Mouse (Mus musculus) layer of hippocampus, adult 9-11 months (tissue): ENCODE measurements around the gene Ybx2.

Experiments used
- DNase-seq: peaks from one replicate; pipeline ENCODE4 v3.0.0; 2022

Gene Ybx2

GRCm38 (mm10) chr11:69965271-69966005, 29.8 kb downstream of the Ybx2 start:
- DNase-seq = no peak

DNA sequence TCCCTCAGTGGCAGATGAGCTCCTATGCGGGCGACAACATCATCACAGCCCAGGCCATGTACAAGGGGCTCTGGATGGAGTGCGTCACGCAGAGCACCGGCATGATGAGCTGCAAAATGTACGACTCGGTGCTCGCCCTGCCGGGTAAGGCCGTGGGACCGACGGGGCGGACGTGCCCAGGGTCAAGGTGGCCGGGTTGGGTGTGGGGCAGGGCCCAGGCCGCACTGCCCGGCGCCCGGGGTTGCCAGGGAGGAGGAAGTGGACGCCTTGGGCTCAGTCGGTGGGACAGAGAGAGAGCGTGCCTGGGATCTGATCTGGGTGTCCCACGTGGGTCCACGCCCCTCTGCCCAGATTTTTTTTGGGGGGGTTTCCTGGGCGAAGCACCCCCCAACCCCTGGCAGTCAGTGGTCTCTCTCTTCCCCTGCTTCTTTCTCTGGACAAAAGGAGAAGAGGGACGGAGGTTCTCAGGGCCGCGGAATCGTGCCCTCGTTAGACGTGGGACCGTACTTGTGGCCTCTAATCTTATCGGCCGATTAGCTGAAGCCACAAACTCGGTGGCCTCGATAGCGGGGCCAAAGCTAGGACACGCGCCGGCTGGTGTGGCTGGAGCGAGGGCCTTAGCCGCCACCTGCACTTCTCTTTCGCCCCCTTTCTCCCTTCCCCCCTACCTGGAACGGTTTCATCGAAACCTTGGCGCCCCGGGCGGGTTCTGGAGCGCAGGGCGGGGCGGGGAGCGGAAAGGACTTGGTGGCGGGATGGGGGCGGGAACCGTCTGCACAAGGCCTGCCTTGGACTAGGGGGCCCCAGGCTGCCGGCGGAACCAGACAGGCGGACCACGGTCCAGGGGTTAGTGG, 30.6 kb downstream of the Ybx2 start:
- DNase-seq = no peak

DNA sequence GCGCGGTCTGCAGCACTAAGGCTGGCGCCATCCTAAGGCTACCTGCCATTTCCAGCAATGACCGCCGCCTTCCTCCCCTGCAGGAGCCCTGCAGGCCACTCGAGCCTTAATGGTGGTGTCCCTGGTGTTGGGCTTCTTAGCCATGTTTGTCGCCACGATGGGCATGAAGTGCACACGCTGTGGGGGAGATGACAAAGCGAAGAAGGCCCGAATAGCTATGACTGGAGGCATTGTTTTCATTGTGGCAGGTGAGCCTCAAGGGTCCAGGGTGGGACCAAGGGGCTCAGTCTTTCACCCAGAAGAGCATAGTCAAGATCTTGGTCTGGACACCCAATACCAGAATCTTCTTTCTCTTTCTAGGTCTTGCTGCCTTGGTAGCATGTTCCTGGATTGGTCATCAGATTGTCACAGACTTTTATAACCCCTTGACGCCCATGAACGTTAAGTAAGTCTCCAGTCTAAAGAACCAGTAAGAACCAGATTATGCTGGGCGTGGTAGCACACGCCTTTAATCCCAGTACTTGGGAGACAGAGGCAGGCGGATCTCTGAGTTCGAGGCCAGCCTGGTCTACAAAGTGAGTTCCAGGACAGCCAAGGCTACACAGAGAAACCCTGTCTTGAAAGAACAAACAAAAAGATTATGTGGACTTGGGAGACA, 31.4 kb downstream of the Ybx2 start:
- no peak for DNase-seq

DNA sequence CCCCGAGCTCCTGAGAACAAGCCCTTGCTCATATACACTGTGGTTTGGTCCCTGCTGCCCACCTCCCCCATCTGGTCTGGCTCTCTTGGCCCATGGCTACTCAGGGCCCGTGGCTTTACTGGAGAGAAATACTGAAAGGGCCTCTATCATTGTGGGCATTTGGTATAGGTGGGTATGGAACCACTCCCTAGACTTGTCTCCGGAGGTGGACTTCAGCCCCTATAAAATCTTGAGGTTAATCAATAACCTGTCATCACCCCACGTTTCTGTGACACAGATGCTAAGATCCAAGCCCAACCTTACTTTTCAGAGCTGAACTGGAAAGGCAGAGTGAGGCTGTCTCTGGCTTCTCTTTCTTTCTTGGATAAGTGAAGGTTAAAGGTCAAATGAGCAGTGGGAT, 33.2 kb downstream of the Ybx2 start:
- DNase-seq = no peak

- DNase-seq = no peak
Measured at GRCm38 (mm10) chr11:69970222-69970621, 34.6 kb downstream of the Ybx2 start.

DNA sequence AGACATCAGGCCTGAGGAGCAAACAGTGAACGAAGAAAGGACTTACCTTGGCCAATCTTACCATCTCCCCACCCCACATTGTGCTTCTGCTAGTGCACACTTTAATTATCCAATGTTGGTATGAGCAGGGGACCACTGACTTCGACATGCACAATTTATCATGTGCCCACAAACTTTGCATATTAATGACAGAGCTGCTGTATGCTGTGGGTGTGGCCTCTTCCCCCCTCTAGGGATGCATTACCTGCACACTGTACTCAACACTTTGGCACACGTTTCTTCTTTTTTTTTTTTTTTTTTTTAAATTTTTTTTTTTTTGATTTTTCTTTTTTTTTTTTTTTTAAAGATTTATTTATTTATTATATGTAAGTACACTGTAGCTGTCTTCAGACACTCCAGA, 35.2 kb downstream of the Ybx2 start:
- no peak for DNase-seq

DNA sequence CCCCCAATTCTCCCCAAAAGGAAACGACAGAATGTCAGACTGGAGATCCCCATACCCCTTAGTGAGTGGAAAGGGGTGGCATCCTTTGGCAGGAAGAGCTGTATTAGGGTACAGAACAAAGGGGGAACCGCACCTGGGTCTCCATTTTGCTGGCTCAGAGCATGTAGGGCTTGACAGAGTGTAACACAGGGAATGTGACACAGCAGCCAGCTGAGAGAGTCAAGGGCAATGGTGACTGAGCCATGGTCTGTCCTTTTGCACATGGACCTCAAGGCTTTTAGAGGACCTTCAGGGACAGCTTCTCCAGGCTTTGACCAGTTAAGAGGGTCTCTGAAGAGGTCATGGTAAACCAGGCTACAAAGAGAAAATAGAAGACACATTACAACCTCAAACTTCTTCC, 39.3 kb downstream of the Ybx2 start:
- no peak for DNase-seq

DNA sequence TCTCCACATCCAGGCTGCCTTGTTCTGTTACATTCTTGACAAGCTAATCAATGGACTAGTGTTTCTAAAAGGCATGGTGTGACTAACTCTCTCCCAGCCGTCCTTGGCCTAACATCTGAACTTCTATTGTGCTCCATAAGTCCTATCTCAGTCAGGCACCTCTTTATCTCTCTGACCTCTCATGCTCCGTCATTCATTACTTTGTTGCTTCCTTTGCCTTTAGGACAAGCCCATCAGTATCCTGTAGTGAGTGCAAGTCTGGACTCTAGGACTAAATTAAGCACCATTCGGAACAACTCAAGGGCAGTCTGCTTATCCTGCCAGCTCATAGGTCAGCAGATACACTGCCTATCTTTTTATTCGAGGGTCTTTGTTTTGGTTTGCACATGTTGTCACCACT, 40.7 kb downstream of the Ybx2 start:
- DNase-seq = no peak

- no peak for DNase-seq
Measured at GRCm38 (mm10) chr11:69979827-69980195, 44.2 kb downstream of the Ybx2 start.

GRCm38 (mm10) chr11:69980196-69981140, 44.9 kb downstream of the Ybx2 start:
- DNase-seq = peak; percentile 98

GRCm38 (mm10) chr11:69981141-69981762, 45.7 kb downstream of the Ybx2 start, which contains the start of gene Ctdnep1:
Gene Ctdnep1, plus strand, starts transcription at chr11:69981156.
- DNase-seq = no peak

- DNase-seq = no peak
Measured at GRCm38 (mm10) chr11:69982225-69982624, 46.6 kb downstream of the Ybx2 start, which contains the start of gene Elp5. Gene Elp5, minus strand, starts transcription at chr11:69982517.

DNA sequence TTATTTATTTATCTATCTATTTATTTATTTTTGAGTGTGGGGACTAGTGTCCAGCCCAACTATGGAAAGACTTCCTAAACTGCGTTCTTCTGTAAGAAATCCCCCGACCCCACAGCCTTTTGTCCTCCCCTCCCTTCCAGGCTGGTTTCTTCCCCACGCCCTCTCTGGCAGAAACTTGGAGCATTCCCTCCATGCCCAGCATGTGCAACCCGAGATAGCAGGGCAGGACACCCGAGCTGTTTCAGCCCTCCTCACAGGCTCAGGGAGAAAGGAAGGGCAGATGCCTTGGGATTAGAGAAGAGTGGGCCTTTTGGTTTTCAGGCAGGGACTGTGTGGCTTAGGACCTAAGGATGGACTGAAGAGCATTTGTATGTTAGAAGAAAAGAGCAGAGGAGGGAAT, 47.3 kb downstream of the Ybx2 start:
- DNase-seq = no peak

GRCm38 (mm10) chr11:69983377-69983776, 47.8 kb downstream of the Ybx2 start:
- DNase-seq = no peak

DNA sequence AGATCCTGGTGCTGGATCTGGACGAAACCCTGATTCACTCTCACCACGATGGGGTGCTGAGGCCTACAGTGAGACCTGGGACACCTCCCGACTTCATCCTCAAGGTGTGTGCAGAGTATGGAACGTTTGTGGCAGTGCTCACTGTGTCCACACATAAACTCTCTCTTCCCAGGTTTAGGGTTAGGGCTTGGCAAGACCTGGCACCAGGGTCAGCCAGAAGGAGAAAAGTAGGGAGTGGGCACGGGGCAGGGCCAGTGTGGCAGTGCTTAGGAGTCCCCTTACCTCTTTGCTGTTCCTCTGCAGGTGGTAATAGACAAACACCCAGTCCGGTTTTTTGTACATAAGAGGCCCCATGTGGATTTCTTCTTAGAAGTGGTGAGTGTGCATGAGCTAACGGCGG, 48.8 kb downstream of the Ybx2 start:
- DNase-seq = no peak

DNA sequence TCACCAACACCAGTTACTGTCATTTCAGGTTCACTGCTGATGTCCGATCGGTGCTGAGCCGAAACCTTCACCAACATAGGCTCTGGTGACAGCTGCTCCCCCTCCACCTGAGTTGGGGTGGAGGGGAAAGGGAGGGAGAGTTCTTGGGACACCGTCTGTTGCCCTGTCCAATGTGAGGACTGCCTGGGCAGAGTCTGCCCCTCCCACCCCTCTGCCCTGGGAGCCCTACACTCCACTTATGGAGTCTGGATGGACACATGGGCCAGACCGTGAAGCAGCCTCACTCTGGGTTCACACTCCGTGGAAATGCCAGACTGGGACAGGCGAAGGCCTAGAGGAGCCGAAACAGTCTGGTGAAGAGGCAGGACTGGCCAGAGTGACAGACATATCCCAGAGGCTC, 54.4 kb downstream of the Ybx2 start:
- no peak for DNase-seq
